Mouse (Mus musculus): Measurements from ENCODE around the gene Ccng2.

DNA sequence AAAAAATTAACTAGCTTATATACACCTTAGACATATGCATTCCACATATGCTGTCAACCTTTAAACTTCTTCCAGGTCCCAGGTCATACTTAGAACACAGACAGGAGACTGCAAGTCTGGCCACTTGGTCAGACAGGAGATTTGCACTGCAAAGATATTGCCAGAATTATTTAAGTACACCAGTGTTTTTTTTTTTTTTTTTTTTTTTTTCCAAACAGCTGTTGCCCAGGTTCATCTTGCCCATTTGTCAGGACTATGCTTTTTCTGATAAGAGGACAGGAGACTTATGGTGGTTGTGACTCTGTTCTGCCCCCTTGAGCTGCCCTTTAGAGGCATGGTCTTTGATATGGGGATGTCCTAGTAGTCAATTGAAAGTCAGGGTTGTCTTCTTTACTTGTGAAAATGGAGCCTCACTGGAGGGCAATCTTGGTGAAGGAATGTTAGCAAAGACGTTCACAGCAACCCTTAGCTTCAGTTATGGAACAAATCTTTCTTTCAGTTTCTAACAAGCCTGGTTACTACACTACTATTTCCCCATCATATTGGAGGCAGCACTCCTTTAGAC is 2.8 kb upstream of the Ccng2 start:
- no peak for TF ChIP-seq CTCF (IDR thresholded peaks at IDR 0.05; ENCODE audit: extremely low read depth, insufficient read length, insufficient replicate concordance, low read depth, low read length)
- no peak for TF ChIP-seq POLR2A (IDR thresholded peaks at IDR 0.05; ENCODE audit: low read depth, low read length)

Data from small intestine, adult 2 months (tissue).